Mouse (Mus musculus) midbrain, embryonic 16.5 days (tissue): ENCODE measurements around the gene Sh3tc1. TPM values are rescaled to one million over a fixed set of nuclear protein-coding genes. Genes with fewer than 3 reads are reported as not detected.

Source experiments
- polyA plus RNA-seq: library from polyadenylated mRNA; unstranded; fragments of >200 nt; fragmentation: Nextera tagmentation; extraction: Ambion mirVana; gene quantifications from 2 replicates; pipeline ENCODE4 v1.2.1, GENCODE M21; 2015

The Sh3tc1 gene
- polyA plus RNA-seq, 1 experiment from 2014 or later: 1.8 TPM

Other genes starting within 250 kb of the Sh3tc1 start
- gene Cpz, start 214.3 kb downstream of the Sh3tc1 start, polyA plus RNA-seq: 0.75 and 1.5 TPM in 2 replicates
- 6.8 and 7.0 TPM in 2 replicates for gene Trmt44, start 164.9 kb downstream of the Sh3tc1 start, polyA plus RNA-seq
- 14.2 and 14.9 TPM in 2 replicates for gene Acox3, start 156.9 kb downstream of the Sh3tc1 start, polyA plus RNA-seq
- gene Htra3, start 60.2 kb downstream of the Sh3tc1 start, polyA plus RNA-seq: 15.1 and 15.7 TPM in 2 replicates
- 29.4 and 36.2 TPM in 2 replicates for gene Ablim2, start 17.9 kb upstream of the Sh3tc1 start, polyA plus RNA-seq
- gene Afap1, start 153.3 kb upstream of the Sh3tc1 start, polyA plus RNA-seq: 61.2 and 65.6 TPM in 2 replicates